Mouse (Mus musculus) spleen, postnatal 4 days (tissue): Measurements from ENCODE around the gene Chil1.

Experiments
- DNase-seq, 2 experiments: peaks; one replicate each; pipeline ENCODE4 v3.0.0; 2022; ENCODE audit warnings: low spot score in 2 of 2

Chil1 gene

DNA sequence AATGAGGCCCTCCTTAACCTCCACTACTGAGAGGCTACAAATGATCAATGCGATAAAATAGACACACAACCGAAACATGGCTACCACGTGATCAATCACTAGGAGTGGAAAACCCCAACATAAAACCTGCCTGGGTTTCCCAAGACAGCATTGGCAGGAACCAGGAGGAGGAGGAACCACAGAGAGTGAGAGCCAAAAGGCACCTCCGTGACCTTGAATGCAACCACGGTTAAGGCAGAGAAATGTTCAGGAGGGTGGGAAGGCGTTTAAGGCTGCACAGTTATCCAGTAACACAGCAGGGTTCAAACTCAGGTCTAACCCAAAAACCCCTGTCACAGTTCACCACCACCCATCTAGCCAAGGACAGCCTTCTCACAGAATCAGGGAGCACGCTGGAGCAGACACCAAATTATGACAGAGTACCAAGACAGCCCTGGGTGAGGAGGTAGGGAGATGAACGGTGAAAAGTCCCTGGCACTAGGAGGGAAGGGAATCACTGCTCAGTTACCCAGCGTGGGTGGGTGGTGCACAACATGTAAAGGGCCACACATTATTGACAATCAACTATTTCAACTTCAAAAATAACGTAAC lies 48.8 kb downstream of the Chil1 start:
- no peak for DNase-seq

DNA sequence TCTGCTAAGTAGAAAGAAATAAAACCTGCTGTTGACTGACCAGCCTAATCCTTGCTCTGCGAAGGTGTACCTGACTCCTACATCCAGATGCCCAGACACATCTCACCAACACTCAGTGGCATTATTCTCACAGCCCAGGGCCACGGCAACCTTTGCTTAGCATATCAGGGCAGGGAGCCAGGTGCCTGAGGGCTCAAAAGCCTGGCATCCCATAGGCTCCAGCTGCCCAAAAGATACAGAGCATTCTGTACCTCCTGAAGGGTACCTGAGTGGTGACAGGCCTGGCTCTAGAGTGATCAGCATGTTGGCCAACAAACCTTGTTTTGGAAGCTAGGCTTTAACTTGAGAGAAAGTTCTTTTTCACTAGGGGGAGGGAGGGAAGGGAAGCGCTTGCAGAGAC lies 49.3 kb downstream of the Chil1 start:
- DNase-seq: no peak

DNA sequence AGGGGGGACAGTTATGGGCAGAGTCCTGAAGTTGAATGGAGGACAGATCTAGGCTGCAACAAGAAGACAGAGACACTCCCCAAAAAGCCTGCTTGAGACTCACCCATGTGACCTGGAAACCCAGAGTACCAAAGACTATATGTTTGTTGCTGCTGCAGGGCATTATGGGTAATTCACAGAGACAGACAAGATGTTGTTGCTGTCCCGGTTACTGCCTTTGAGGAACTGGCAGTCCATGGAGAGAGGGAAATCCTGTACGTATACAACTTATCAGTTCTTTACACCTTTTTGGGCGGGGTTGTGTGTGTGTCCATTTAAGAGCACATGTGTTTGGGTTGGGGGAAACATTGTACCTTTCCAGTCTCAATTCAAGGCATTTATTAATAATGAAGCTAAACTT lies 49.7 kb downstream of the Chil1 start:
- DNase-seq: no peak

DNA sequence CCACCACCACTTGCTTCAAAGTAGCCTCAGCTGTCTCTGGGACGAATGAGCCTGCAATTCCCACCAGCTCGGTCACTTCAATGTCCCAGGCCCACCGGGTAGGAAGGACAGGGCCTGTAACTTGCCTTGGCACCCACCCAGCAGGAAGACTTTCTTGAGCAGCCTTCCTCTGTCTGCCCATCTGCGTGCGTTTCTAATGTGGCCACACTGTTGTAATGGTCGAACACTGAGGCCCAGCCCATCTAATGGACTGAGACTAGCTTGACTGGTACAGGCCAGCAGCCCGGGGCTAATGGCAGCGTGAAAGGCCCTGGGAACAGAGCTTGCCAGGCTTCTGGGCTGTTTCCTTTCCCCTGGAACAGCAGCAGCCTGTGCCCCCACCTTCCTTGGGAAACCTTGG lies 50.4 kb downstream of the Chil1 start:
- DNase-seq: no peak

DNA sequence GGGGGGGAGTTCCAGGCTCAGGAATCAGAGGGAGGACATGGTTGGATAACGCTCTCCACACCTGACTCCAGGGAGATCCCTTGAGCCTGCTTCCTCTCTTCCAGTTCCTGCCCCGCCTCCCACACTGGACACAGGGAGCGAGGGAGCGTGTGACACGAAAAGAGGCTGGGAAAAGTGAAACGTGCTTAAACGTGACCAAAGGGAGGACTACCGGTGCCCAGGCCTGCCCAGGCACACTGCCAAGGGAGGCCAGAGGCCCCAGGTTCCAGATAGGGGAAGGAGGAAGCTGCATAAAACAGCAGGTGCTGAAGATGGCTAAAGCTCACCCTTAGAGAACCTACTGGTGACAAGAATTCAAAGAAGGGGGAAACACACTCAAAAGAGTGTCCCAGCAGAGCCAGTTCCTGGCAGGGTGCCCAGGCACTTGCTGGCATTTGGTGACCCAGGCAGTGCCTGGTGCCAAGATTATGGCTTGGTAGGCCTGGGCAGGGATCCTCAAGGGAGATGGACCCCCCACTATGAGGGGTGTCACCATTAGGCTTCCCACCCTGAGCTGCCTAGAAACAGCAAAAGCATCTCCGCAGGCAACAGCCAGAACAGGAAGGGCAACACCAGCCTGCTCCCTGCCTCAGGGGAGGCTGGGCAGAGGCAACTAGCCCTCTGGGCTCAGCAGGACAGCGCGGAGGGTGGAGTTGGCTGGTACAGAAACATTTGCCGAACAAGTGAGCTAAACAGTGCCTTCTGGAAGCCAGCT lies 51.0 kb downstream of the Chil1 start:
- no peak for DNase-seq

DNA sequence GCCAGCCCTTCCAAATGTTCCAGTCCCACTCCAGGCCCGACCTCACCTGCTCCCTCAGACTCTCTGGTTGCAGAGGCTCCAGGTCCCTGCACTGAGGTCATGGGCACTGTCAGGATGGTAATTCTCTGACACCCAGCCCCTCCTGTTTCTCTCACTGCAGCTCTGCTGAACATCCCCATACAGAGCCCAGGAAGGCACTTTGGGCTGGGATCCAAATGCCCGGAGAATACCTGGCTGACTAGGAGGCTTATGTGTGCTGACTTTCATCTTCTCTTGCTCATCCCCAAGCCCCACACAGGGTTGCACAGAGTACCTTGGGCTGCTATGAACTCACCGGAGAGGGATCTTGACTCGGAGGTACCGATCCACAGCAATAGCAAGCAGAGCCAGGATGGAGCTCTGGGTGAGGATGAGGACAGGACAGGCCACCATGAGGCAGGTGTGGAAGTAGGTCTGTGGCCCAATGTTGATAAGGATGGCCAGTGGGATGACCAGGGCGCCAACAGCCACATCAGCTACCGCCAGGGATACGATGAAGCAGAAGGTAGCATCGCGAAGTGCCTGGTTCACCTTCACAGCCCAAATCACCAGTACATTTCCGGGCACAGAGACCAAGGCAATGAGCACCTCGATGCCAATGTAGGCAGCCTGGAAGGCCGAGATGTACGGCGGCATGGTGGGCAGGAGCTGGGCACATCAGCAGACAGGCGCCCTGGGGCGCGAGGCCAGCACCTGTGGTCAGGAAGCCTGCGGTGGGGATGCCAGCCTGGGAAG lies 51.9 kb downstream of the Chil1 start:
- DNase-seq: no peak

DNA sequence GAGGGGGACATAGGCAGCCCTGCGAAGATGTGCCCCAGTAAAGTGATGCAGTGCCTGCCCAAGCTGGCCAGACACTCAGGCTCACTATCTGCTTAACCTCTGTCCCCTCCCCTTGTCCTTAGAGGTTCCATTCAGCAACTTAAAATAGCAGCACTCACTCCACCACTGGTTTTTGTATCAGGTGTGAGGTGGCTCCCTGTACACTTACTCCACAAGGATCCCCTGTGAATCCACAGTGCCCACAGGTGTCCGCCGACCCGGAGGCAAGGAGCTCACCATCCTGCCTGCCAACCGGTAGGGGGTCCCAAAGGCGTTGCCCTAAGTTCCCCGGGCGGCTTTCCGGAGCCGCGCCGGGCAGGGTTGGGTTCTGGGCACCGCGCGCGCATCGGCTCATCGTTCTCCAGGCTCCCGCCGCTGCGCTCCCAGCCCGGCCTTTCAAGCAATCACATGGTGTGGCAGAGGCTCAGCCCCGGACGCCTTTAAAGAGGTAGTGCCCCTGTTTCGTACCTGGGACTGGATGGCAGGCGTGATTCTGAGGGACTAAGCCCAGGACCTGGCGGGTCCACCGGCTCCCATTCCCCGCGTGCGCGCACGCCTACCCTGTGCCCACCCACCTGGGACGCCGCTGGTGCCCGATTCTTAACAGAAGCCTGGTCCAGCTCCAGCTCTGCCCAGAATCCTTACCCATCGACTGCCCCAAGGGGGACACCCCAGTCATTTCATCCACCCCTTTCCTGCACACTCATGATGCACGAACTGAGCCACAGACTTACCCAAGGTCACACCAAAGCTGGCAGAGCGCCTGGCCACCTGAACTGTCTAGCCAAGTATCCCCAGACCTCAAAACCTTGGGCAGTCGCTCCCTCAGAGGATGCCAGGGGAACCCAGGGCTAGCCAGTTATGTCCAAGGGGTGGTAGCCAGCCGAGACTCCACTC lies 52.7 kb downstream of the Chil1 start:
- DNase-seq: no peak

DNA sequence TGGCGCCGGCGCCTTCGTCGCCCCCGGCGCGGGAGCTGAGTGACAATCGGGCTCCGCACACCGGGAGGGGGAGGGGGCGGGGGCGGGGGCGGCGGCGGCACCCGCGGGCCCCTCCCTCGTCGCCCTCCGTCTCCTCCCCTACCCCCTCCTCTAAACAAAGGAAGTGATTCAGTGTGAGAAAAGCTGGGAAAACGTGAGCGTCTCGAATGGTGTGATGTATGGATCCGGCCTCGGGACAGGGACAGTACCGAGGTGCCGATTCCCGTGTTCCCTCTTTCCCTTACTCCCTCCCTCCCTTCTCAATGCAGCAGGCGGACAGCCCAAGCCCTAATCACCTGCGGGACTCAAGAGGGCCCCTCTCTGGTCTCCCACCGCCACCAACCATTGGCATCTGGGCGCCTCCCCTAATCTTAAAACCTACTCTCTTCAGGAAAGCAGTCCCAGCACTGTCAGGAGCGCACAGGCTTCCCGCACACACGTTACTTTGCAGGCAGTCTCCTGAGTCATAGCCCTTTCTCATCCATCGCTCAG lies 53.5 kb downstream of the Chil1 start, which contains the start of gene Adora1:
Adora1 (minus strand) TSS at position 41 of the 531 bp plus-strand sequence.
- DNase-seq: no peak

DNA sequence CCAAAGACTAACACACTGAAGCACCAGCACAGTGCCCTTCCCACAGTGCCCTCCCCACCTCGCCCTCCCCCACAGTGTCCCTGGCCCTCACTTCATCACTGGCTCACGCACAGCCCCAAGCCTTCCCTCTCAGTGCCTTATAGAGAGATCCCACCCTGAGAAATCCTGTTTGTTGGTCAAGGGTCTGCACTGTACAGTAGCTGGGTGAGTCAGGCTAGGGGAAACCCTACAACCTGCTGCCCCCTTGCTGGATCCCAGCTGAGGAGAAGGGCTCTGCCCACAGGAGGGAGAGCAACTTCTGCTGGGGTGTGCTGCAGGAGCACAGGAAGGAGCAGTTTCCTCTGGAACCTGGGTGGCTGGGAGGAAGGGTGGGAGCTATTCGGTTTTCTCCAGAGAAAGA lies 54.2 kb downstream of the Chil1 start:
- no peak for DNase-seq

DNA sequence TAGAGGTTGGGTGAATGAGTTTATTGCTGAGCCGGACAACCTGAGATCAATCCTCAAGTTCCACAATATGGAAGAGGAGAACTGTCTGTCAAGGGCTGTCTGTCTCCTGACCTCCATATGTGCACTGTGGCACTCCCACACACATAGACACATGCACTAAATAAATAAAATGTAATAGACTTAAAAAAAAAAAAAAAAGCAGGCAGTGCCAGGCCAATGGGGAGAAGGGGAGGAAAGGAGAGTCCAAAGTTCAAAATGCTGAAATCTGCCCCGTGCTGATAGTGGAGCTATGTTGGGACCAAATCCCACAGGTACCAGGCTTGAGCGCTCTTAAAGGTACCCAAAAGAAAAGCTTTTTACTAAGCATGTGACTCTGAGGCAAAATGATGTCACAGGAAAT lies 55.5 kb downstream of the Chil1 start:
- DNase-seq: no peak
